8 mouse cellular contexts compared by ENCODE assay signal in genomic region chr1:75374950-75375936, GRCm38 (mm10). TPM values are rescaled to one million over a fixed set of nuclear protein-coding genes. Genes with fewer than 3 reads are reported as not detected.
DNase-seq lines count a peak whose midpoint lies in the region; ATAC-seq and TF ChIP-seq lines count a peak whose summit lies in the region.

TSS of gene Speg (plus strand) at chr1:75375297.

- H3K4me2 ChIP-seq in embryonic facial prominence, embryonic 11.5 days (ENCODE audit: low read depth, low read length), result peak within 1 kb of the TSS; percentile 54
- peak within 1 kb of the TSS; percentile 64 for H3K4me2 ChIP-seq in neural tube, embryonic 12.5 days (replicated peaks)

- H3K9ac ChIP-seq in embryonic facial prominence, embryonic 11.5 days (replicated peaks; ENCODE audit: low read length), result peak within 1 kb of the TSS; percentile 58
- H3K9ac ChIP-seq in neural tube, embryonic 12.5 days, result peak within 1 kb of the TSS; percentile 42; the same call in 1 of the 2 replicates

- no peaks in the 10 kb centered on the region for H3K4me1 ChIP-seq in lung, adult 2 months (ENCODE audit: control insufficient read depth, insufficient read depth, low read length)
- peaks cover 8% of the 10 kb centered on the region for H3K4me1 ChIP-seq in embryonic facial prominence, embryonic 11.5 days (ENCODE audit: control insufficient read depth, insufficient read depth, low read length)
- H3K4me1 ChIP-seq in heart, embryonic 10.5 days, result peaks cover 60% of the 10 kb centered on the region
- H3K4me1 ChIP-seq in neural tube, embryonic 12.5 days, result peaks cover 17% of the 10 kb centered on the region

- H3K27ac ChIP-seq in embryonic facial prominence, embryonic 11.5 days (replicated peaks; ENCODE audit: low read depth, low read length), result no peak within 1 kb of the TSS
- H3K27ac ChIP-seq in heart, embryonic 10.5 days, result peak within 1 kb of the TSS; percentile 96
- no peak within 1 kb of the TSS for H3K27ac ChIP-seq in neural tube, embryonic 12.5 days

- TF ChIP-seq POLR2A in lung, adult 2 months (IDR thresholded peaks at IDR 0.05; ENCODE audit: borderline replicate concordance, extremely low read depth, low read depth, low read length), result no peak

- H3K36me3 ChIP-seq in embryonic facial prominence, embryonic 11.5 days (replicated peaks; ENCODE audit: control insufficient read depth, insufficient read depth, low read depth, low read length), result no peaks in the 10 kb centered on the region
- H3K36me3 ChIP-seq in heart, embryonic 10.5 days, result no peaks in the 10 kb centered on the region
- H3K36me3 ChIP-seq in neural tube, embryonic 12.5 days, result no peaks in the 10 kb centered on the region

- WGBS in lung, adult 2 months, result 17% methylated on average over 57 of the region's 57 CpGs
- WGBS in embryonic facial prominence, embryonic 11.5 days, result 5% methylated on average over 57 of the region's 57 CpGs
- WGBS in heart, embryonic 10.5 days, result 3% methylated on average over 57 of the region's 57 CpGs
- 7% methylated on average over 57 of the region's 57 CpGs for WGBS in neural tube, embryonic 12.5 days

- H3K9me3 ChIP-seq in embryonic facial prominence, embryonic 11.5 days (replicated peaks; ENCODE audit: control insufficient read depth, low read length), result no peaks in the 10 kb centered on the region
- H3K9me3 ChIP-seq in heart, embryonic 10.5 days, result no peaks in the 10 kb centered on the region
- no peaks in the 10 kb centered on the region for H3K9me3 ChIP-seq in neural tube, embryonic 12.5 days

- ATAC-seq in embryonic facial prominence, embryonic 11.5 days (replicated peaks; ENCODE audit: insufficient number of reproducible peaks, low FRiP score, low TSS enrichment, low read depth), result peak; percentile 47
- ATAC-seq in neural tube, embryonic 12.5 days (ENCODE audit: low FRiP score, low read depth), result peak; percentile 27; the same call in 1 of the 2 replicates

- H3K27me3 ChIP-seq in embryonic facial prominence, embryonic 11.5 days (ENCODE audit: control insufficient read depth, insufficient read depth, low read length), result peaks cover 2% of the 10 kb centered on the region; the same call in 1 of the 2 replicates
- peaks cover 27% of the 10 kb centered on the region; the same call in 1 of the 2 replicates for H3K27me3 ChIP-seq in heart, embryonic 10.5 days (ENCODE audit: insufficient read depth, poor library complexity, severe bottlenecking)
- peaks cover 41% of the 10 kb centered on the region for H3K27me3 ChIP-seq in neural tube, embryonic 12.5 days (replicated peaks)

- DNase-seq in lung, adult 2 months, result no peak
- no peak for DNase-seq in lung, postnatal 14 days
- DNase-seq in embryonic facial prominence, embryonic 11.5 days (ENCODE audit: low spot score), result peak; percentile 49
- peak; percentile 88 for DNase-seq in heart, embryonic 10.5 days (ENCODE audit: low spot score)
- DNase-seq in layer of hippocampus, postnatal 36 days, result no peak
- no peak for DNase-seq in cerebellum, adult 18-20 months
- DNase-seq in MN1 (ENCODE audit: low spot score), result no peak

- no peak within 1 kb of the TSS for H3K4me3 ChIP-seq in lung, adult 2 months (replicated peaks; ENCODE audit: extremely low read depth, low read depth, low read length)
- peak within 1 kb of the TSS; percentile 23 for H3K4me3 ChIP-seq in embryonic facial prominence, embryonic 11.5 days (ENCODE audit: low read depth, low read length)
- peak within 1 kb of the TSS; percentile 64 for H3K4me3 ChIP-seq in heart, embryonic 10.5 days
- H3K4me3 ChIP-seq in neural tube, embryonic 12.5 days, result peak within 1 kb of the TSS; percentile 27

- no peak for TF ChIP-seq CTCF in lung, adult 2 months (IDR thresholded peaks at IDR 0.05; ENCODE audit: insufficient read depth, low read length)

RNA-seq across cellular contexts. Expression of gene Speg, which starts in this region (rescaled TPM):
- 31.5 and 35.0 TPM in 2 replicates for polyA plus RNA-seq in lung, adult 2 months (2012; rRNA removed)
- 16.7 and 19.9 TPM in 2 replicates for polyA plus RNA-seq in embryonic facial prominence, embryonic 11.5 days (2014; fragmentation: Nextera tagmentation; extraction: Ambion mirVana)
- 77.9 and 80.0 TPM in 2 replicates for polyA plus RNA-seq in heart, embryonic 10.5 days (2016; fragmentation: Nextera tagmentation; extraction: Ambion mirVana)
- 100 to 1,000 TPM; 166 to 180 TPM for total RNA-seq in layer of hippocampus, postnatal 36 days (2021)
- 15.8 and 17.1 TPM in 2 replicates for polyA plus RNA-seq in neural tube, embryonic 12.5 days (2016; fragmentation: Nextera tagmentation; extraction: Ambion mirVana)

Comparison
In these comparisons a context has a peak if more than half of its experiments do, and no peak if none do; other contexts are left out.
1. DNase-seq: peak in embryonic facial prominence, embryonic 11.5 days (single experiment) and heart, embryonic 10.5 days (single experiment); none in lung, adult 2 months (single experiment), lung, postnatal 14 days (single experiment), layer of hippocampus, postnatal 36 days (0 of 2), cerebellum, adult 18-20 months (0 of 2) and MN1 (single experiment).